ENCODE assay signal across 19 mouse cellular contexts in the genomic region with DNA sequence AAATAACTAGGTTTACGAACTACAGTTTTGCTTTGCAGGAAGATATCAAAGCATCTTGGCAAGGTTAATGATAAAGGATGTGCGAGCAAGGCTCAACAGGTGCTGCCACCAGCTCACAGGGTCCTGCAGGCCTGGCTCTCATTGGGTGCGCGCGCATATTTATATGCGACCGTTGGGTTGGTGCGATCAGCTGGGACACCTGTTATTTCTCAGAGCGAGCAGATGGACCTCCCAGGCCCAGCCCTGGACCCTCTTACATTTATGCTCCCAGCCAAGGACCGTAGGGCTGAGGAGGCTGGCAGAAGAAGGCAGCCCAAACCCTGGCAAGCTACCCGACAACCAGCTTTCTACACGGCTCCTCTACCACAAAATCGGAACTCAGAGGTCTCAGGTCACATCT.
DNase-seq lines count a peak whose midpoint lies in the region; TF ChIP-seq lines count a peak whose summit lies in the region.
"Had no signal": no experiment of that assay in that cellular context is flagged by ENCODE, and none has a peak within 500 bp of the region (broad histone marks: within the 10 kb centered on the region; RNA-seq: fewer than 3 reads in every experiment).

No protein-coding gene starts in this region.

- peak overlapping the region; percentile 77 for H3K4me3 ChIP-seq in testis, adult 2 months (ENCODE audit: control insufficient read depth, low read depth, low read length)

- peaks cover 7% of the 10 kb centered on the region for H3K4me1 ChIP-seq in testis, adult 2 months (ENCODE audit: control insufficient read depth, insufficient read depth, low read length)

- peak overlapping the region; percentile 54 for H3K27ac ChIP-seq in testis, adult 2 months (ENCODE audit: control insufficient read depth, insufficient read depth, low read depth, low read length)

- no peaks in the 10 kb centered on the region for H3K27me3 ChIP-seq in testis, adult 2 months (ENCODE audit: control insufficient read depth, insufficient read depth, low read length)
- H3K27me3 ChIP-seq: Patski had no signal

- DNase-seq in cerebellum, postnatal 10 days = peak; percentile 46 to 59
- DNase-seq in cerebellum, adult 18-20 months = no peak
- peak; percentile 39 to 43 for DNase-seq in cerebellum, postnatal 14 days
- no peak for DNase-seq in cerebellum, postnatal 4 days (ENCODE audit: low spot score in 2 of 2)
- peak; percentile 13 for DNase-seq in left cerebral cortex, postnatal 4 days
- no peak for DNase-seq in left cerebral cortex, adult 8-10 months (ENCODE audit: low spot score in 2 of 2)
- DNase-seq in testis, postnatal 10 days (ENCODE audit: low spot score) = no peak
- DNase-seq: adrenal gland, adult 2 months; adrenal gland, adult 8-10 months; adrenal gland, postnatal 10 days; adrenal gland, postnatal 14 days; adrenal gland, postnatal 25 days; adrenal gland, postnatal 36 days; B cell, adult 2 months; cerebellum, adult 11 months; cerebellum, adult 11-12 months had no signal

- no peak for TF ChIP-seq CTCF in testis, adult 2 months (IDR thresholded peaks at IDR 0.05; ENCODE audit: control insufficient read depth, insufficient read depth, insufficient replicate concordance, low read depth, low read length)

- no peaks in the 10 kb centered on the region for H3K36me3 ChIP-seq in testis, adult 2 months (ENCODE audit: control insufficient read depth, insufficient read depth, low read length)
- H3K36me3 ChIP-seq: G1E had no signal

- TF ChIP-seq POLR2A in testis, adult 2 months (IDR thresholded peaks at IDR 0.05; ENCODE audit: control insufficient read depth, low read depth, low read length) = peak; percentile 56; the same call in 1 of the 2 replicates

- intact Hi-C loops in left cerebral cortex, postnatal 4 days (cut with DNase I) = no loop called here

Comparison
In these comparisons a context has a peak if more than half of its experiments do, and no peak if none do; other contexts are left out.
1. DNase-seq: peak in cerebellum, postnatal 10 days (2 of 2), cerebellum, postnatal 14 days (2 of 2) and left cerebral cortex, postnatal 4 days (single experiment); none in cerebellum, adult 18-20 months (0 of 2), cerebellum, postnatal 4 days (0 of 2), left cerebral cortex, adult 8-10 months (0 of 2) and testis, postnatal 10 days (single experiment).